Mouse (Mus musculus): ENCODE data around the gene Herc2.

Gene Herc2

GRCm38 (mm10) chr7:56202843-56203242 is 152.8 kb downstream of the Herc2 start:
- no peak for DNase-seq

DNA sequence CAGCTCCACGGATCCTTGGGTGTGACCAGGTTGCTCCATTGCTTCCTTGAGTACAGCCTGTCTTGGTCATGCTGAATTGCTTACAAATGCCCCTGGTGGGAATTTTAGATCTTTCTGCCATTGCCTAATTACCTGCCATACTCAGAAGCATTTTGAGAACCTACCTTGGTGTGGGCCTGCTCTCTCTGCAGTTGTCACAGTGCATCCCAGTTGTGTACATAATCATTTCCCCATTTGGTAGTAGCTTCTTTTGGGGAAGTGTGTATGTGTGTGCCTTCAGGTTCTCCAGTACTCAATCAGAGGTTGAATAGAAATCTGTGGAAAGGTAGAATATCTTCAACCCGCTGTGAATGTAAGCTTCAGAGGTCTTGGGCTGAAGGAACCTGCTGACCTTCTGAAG is 153.3 kb downstream of the Herc2 start:
- no peak for DNase-seq

DNA sequence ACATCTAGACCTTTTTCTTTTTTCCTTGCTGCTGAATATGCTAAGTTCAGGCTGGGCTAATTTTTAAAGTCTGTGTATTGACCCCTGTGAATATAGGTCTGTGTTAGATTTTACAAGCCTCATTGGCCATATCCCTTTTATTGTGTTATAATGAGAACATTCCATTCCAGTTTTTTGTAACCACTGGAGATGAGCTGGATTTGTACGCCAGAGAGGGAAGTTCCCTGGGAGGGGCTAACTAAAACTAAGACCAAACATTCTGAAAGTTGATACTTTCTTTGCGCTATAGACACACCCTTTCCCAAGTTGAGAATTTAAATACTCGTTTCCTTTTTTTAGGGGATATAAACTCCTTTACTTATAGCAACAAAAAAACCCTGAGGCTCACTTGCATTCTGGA is 154.9 kb downstream of the Herc2 start:
- DNase-seq, result peak; percentile 13

DNA sequence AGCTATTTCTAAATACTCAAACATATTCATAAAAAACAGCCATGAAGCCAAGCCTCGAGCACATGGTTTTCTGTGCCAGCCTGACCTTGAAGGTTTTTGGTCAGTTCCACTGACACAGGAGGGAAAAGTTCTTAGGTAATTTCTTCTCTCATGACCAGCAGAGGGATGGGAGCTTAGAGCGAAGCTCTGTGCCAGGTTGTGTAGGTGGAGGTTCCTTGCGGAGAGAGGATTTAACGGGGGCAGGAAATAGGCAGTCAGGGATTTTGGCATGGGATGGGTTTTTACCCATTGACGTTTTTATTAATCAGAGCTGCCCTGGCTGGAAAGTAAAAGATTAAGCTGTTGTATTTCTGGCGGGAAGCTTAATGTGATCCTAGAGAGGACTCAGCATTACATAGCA is 170.8 kb downstream of the Herc2 start:
- no peak for DNase-seq

GRCm38 (mm10) chr7:56235794-56236423 is 185.9 kb downstream of the Herc2 start:
- no peak for DNase-seq

GRCm38 (mm10) chr7:56236617-56237016 is 186.6 kb downstream of the Herc2 start:
- no peak for DNase-seq

DNA sequence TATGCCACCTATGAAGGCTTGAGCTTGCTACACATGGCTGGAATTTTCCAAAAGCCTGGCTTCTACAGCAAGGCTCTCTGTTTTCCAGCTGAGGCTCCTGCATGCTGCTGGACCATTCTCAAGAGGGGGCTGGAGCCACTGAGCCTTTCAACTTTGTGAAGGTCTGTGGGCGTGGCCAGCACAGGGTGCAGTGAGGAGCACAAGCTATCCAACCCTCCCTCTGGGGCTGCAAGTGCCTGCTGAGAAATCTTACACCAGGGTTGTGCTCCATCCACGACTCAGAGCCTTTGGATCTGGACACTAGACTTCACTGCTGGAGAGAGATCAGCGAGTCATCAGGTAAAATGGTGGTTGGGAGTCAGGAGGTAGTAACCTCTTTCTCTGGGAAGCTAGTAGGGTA is 189.5 kb downstream of the Herc2 start, which contains the start of gene Oca2:
Oca2 (plus strand) TSS at position 218 of the 400 bp plus-strand sequence.
- DNase-seq, result no peak

DNA sequence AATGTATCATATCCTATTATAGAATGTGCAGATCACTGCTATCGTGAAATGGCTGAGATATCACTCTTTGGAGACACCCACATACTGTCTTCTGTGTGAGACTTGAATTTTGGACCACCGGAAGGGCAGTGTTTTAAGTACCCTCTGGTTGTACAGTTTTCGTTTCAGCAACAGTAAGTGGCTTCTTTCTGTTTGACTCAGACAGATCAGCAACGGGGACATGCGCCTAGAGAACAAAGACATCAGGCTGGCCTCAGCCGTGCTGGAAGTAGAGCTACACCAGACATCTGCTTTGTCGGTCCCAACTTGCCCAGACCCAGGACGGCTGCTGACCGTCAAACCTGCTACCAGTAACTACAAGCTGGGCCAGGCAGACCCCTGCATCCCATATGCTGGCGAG is 204.6 kb downstream of the Herc2 start:
- no peak for DNase-seq

- no peak for DNase-seq
These were observed 208.0 kb downstream of the Herc2 start for GRCm38 (mm10) chr7:56257875-56258441.

DNA sequence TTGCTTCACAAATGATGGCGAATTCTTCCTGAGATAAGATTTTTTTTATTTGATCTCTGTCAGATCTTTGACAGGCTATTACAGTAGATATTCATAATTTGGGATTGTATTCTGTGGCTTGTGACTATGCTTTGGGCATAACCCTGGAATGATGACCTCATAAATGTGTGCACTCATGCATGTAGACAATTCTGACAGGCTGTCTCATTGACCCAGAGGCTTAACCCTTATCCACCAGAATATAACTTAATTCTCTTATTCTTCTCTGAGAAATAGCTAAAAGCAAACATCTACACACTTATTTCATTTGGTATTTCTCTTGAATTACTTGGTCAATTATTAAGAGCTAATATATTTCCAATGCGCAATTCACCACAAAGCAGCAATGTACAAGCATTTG is 227.5 kb downstream of the Herc2 start:
- DNase-seq, result no peak

Measured in lung, postnatal 10 days (tissue).